Mouse (Mus musculus) kidney, postnatal 36 days (tissue): ENCODE data around the gene Gm12166.

ENCODE experiments used
- DNase-seq, 2 experiments: peaks; one replicate each; pipeline ENCODE4 v3.0.0; 2021 to 2022; ENCODE audit warnings: mixed read lengths in 2 of 2

The Gm12166 gene

GRCm38 (mm10) chr11:46073061-46073849 lies 21.1 kb upstream of the Gm12166 start:
- DNase-seq = peak in 1 of 2 experiments; percentile 25

GRCm38 (mm10) chr11:46072466-46073060 lies 20.4 kb upstream of the Gm12166 start:
- no peak for DNase-seq

- no peak for DNase-seq
These were observed 18.7 kb upstream of the Gm12166 start for GRCm38 (mm10) chr11:46070789-46071188.

GRCm38 (mm10) chr11:46070161-46070560 lies 18.0 kb upstream of the Gm12166 start:
- no peak for DNase-seq

- DNase-seq = peak in 1 of 2 experiments; percentile 15
These were observed 17.4 kb upstream of the Gm12166 start for GRCm38 (mm10) chr11:46069408-46070003.

- peak; percentile 56 to 66 for DNase-seq
These were observed 16.8 kb upstream of the Gm12166 start for GRCm38 (mm10) chr11:46068756-46069407.

GRCm38 (mm10) chr11:46067371-46068060 lies 15.4 kb upstream of the Gm12166 start:
- DNase-seq = no peak

GRCm38 (mm10) chr11:46065201-46066011 lies 13.3 kb upstream of the Gm12166 start:
- DNase-seq = peak; percentile 79 to 82

- peak; percentile 56 to 70 for DNase-seq
These were observed 12.6 kb upstream of the Gm12166 start for GRCm38 (mm10) chr11:46064767-46065166.

- DNase-seq = peak in 1 of 2 experiments; percentile 51
These were observed 11.0 kb upstream of the Gm12166 start for GRCm38 (mm10) chr11:46062993-46063731.

GRCm38 (mm10) chr11:46062569-46062968 lies 10.4 kb upstream of the Gm12166 start:
- DNase-seq = no peak

- DNase-seq = no peak
These were observed 9.8 kb upstream of the Gm12166 start for GRCm38 (mm10) chr11:46061776-46062445.

GRCm38 (mm10) chr11:46060651-46061020 lies 8.5 kb upstream of the Gm12166 start:
- no peak for DNase-seq

- DNase-seq = peak in 1 of 2 experiments; percentile 53
These were observed 7.9 kb upstream of the Gm12166 start for GRCm38 (mm10) chr11:46059887-46060650.

GRCm38 (mm10) chr11:46058916-46059315 lies 6.8 kb upstream of the Gm12166 start:
- no peak for DNase-seq

- no peak for DNase-seq
These were observed 5.9 kb upstream of the Gm12166 start for GRCm38 (mm10) chr11:46058011-46058410.

- peak in 1 of 2 experiments; percentile 39 for DNase-seq
These were observed 4.8 kb upstream of the Gm12166 start for GRCm38 (mm10) chr11:46056770-46057411.

- peak in 1 of 2 experiments; percentile 73 for DNase-seq
These were observed 4.0 kb upstream of the Gm12166 start, which contains the start of gene Adam19 for GRCm38 (mm10) chr11:46055896-46056769. Gene Adam19 (plus strand): TSS chr11:46055992.
